Mouse (Mus musculus): ENCODE results near the gene Akap7. TPM values are rescaled to one million over a fixed set of nuclear protein-coding genes. Genes with fewer than 3 reads are reported as not detected.

Akap7 gene
- polyA plus RNA-seq, 1 experiment from 2014 or later = 20.5 TPM

DNA sequence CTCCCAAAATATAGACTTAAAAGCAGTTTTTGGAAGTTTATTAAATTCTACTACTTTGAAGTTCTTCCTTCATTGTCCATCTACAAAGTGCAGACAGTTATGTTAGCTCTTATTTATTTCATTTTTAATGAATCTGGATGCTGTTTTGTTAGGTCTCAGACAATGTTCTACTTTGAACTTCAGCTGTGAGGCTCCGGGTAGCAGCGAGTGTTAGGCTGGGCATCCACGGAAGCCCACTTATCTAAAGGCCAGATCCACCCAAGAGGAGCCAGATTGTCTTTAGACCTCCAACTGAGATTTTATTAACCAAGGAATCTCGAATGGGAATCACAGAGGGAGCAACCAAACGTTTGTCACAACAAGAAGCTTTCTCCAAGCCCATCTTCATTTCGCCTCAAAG, 2.5 kb downstream of the Akap7 start:
- Histone ChIP-seq H3K4me2 (no peak overlapping the region), H3K4me1 (ENCODE audit: control insufficient read depth, insufficient read depth, low read length) (no peaks in the 10 kb centered on the region), H3K36me3 (ENCODE audit: control insufficient read depth, insufficient read depth, low read length) (no peaks in the 10 kb centered on the region), H3K9ac (ENCODE audit: low read length) (no peak overlapping the region), H3K27me3 (ENCODE audit: control insufficient read depth, insufficient read depth, low read length) (no peaks in the 10 kb centered on the region), H3K4me3 (ENCODE audit: low read depth, low read length) (no peak overlapping the region), H3K9me3 (ENCODE audit: control insufficient read depth, low read length) (no peaks in the 10 kb centered on the region), H3K27ac (ENCODE audit: low read depth, low read length) (no peak overlapping the region)
- WGBS = 59% methylated on average over 6 of the region's 6 CpGs
- DNase-seq (ENCODE audit: low spot score, missing footprints) = no peak
- ATAC-seq (ENCODE audit: low FRiP score) = no peak

DNA sequence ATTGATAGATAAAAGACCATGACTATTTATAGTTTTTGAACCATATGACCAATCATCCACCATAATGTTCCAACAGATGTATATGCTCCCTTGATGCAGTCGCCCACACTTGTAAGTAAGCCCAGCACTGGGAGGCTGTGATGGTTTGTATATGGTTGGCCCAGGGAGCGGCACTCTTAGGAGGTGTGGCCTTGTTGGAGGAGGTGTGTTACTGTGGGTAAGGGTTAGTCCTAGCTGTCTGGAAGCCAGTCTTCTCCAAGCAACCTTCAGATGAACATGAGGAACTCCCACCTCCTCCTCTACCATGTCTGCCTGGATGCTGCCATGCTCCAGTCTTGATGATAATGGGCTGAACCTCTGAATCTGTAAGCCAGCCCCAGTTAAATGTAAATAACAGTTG, 3.1 kb downstream of the Akap7 start:
- Histone ChIP-seq H3K9me3 (ENCODE audit: control insufficient read depth, low read length) (no peaks in the 10 kb centered on the region), H3K27me3 (ENCODE audit: control insufficient read depth, insufficient read depth, low read length) (no peaks in the 10 kb centered on the region), H3K27ac (ENCODE audit: low read depth, low read length) (no peak overlapping the region), H3K4me2 (no peak overlapping the region), H3K36me3 (ENCODE audit: control insufficient read depth, insufficient read depth, low read length) (no peaks in the 10 kb centered on the region), H3K9ac (ENCODE audit: low read length) (no peak overlapping the region), H3K4me1 (ENCODE audit: control insufficient read depth, insufficient read depth, low read length) (no peaks in the 10 kb centered on the region), H3K4me3 (ENCODE audit: low read depth, low read length) (no peak overlapping the region)
- no peak for DNase-seq (ENCODE audit: low spot score, missing footprints)
- 94% methylated on average over 2 of the region's 2 CpGs for WGBS
- ATAC-seq (ENCODE audit: low FRiP score) = no peak

DNA sequence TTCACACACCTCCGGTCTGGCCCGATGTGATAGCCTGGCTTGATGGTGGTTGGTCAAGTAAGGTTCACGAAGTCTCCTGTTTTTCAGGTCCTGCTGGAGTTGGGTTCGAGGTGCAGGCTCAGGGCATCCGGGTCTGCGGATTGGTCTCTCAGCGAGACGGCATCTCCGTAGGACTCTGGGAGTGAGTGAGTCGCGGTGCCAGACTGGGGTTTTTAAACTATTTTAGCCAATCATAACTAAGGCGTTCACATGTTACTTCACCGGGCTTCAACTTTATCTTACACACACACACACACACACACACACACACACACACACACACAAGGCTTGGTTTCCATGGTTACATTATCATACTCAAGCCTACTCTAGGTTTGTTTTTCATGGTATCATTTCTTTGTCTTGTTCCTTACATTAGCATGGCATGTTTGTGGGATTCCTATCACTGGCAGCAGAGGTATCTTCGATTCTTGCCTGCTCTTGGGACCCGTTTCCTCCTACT, 8.6 kb downstream of the Akap7 start:
- ATAC-seq (ENCODE audit: low FRiP score) (no peak), DNase-seq (ENCODE audit: low spot score, missing footprints) (peak; percentile 51)
- Histone ChIP-seq H3K36me3 (ENCODE audit: control insufficient read depth, insufficient read depth, low read length) (no peaks in the 10 kb centered on the region), H3K4me1 (ENCODE audit: control insufficient read depth, insufficient read depth, low read length) (peaks cover 6% of the 10 kb centered on the region; the same call in 1 of the 2 replicates), H3K9me3 (ENCODE audit: control insufficient read depth, low read length) (no peaks in the 10 kb centered on the region), H3K4me3 (ENCODE audit: low read depth, low read length) (no peak overlapping the region), H3K4me2 (no peak overlapping the region), H3K27ac (ENCODE audit: low read depth, low read length) (no peak overlapping the region), H3K9ac (ENCODE audit: low read length) (no peak overlapping the region), H3K27me3 (ENCODE audit: control insufficient read depth, insufficient read depth, low read length) (no peaks in the 10 kb centered on the region)
- WGBS = 95% methylated on average over 15 of the region's 15 CpGs

DNA sequence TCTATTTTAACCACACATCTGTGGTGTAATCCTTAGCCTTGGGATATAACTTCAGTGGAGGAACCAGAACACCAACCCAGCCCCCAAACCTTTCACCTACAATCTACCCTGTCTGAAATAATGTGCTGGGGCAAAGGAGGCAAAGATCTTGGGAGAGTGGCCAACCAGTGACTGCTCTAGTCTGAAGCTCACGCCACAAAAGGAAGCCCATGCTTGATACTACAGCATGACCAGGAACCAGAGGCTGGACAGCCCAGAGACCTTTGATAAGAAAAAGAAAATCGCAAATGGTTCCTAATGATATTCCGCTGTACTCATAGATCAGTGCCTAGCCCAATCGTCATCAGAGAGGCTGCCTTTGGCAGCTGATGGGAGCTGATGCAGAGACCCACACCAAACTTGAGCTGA, 9.4 kb downstream of the Akap7 start:
- no peak overlapping the region for H3K4me3 ChIP-seq (ENCODE audit: low read depth, low read length)
- no peaks in the 10 kb centered on the region for H3K36me3 ChIP-seq (ENCODE audit: control insufficient read depth, insufficient read depth, low read length)
- H3K4me2 ChIP-seq = no peak overlapping the region; the same call in 1 of the 2 replicates
- H3K4me1 ChIP-seq (ENCODE audit: control insufficient read depth, insufficient read depth, low read length) = peaks cover 6% of the 10 kb centered on the region; the same call in 1 of the 2 replicates
- no peak overlapping the region for H3K9ac ChIP-seq (ENCODE audit: low read length)
- DNase-seq (ENCODE audit: low spot score, missing footprints) (peak; percentile 80), ATAC-seq (ENCODE audit: low FRiP score) (no peak)
- no peaks in the 10 kb centered on the region for H3K9me3 ChIP-seq (ENCODE audit: control insufficient read depth, low read length)
- 85% methylated on average over 4 of the region's 4 CpGs for WGBS
- no peak overlapping the region for H3K27ac ChIP-seq (ENCODE audit: low read depth, low read length)
- no peaks in the 10 kb centered on the region for H3K27me3 ChIP-seq (ENCODE audit: control insufficient read depth, insufficient read depth, low read length)

DNA sequence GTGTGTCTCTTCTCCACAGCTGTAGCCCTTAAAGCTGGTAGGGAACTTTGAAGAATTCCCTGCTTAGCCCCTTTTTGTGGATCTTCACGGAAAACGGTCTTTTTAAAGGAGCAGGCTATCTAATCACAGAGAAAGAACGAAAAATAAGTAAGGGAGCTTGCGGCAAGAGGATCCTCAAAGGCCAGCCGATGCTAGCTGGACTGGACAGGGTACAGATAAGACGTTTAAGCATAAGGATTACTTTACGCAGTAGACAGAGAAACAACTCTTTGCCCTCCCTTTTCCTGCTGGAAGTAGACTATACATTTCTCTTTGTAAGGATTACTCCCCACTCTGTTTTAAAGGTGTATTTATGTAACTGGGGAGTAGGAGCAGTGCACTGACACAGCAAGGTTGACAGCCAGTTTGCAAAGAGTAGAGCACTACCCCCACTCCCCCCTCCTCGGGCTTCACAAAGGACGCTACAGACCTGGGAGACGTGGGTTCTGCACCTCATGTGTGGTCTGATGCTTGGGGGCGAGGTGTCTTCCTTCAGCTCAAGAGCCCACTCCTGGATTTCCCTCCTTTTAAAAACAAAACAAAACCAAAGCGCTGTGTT, 9.9 kb downstream of the Akap7 start:
- Histone ChIP-seq H3K4me3 (ENCODE audit: low read depth, low read length) (peak overlapping the region; percentile 74), H3K27me3 (ENCODE audit: control insufficient read depth, insufficient read depth, low read length) (no peaks in the 10 kb centered on the region), H3K4me2 (peak overlapping the region; percentile 64), H3K4me1 (ENCODE audit: control insufficient read depth, insufficient read depth, low read length) (peaks cover 6% of the 10 kb centered on the region; the same call in 1 of the 2 replicates), H3K36me3 (ENCODE audit: control insufficient read depth, insufficient read depth, low read length) (no peaks in the 10 kb centered on the region), H3K9me3 (ENCODE audit: control insufficient read depth, low read length) (no peaks in the 10 kb centered on the region), H3K27ac (ENCODE audit: low read depth, low read length) (no peak overlapping the region), H3K9ac (ENCODE audit: low read length) (peak overlapping the region; percentile 91)
- no peak for ATAC-seq (ENCODE audit: low FRiP score)
- peak; percentile 88 for DNase-seq (ENCODE audit: low spot score, missing footprints)
- 37% methylated on average over 12 of the region's 12 CpGs for WGBS

DNA sequence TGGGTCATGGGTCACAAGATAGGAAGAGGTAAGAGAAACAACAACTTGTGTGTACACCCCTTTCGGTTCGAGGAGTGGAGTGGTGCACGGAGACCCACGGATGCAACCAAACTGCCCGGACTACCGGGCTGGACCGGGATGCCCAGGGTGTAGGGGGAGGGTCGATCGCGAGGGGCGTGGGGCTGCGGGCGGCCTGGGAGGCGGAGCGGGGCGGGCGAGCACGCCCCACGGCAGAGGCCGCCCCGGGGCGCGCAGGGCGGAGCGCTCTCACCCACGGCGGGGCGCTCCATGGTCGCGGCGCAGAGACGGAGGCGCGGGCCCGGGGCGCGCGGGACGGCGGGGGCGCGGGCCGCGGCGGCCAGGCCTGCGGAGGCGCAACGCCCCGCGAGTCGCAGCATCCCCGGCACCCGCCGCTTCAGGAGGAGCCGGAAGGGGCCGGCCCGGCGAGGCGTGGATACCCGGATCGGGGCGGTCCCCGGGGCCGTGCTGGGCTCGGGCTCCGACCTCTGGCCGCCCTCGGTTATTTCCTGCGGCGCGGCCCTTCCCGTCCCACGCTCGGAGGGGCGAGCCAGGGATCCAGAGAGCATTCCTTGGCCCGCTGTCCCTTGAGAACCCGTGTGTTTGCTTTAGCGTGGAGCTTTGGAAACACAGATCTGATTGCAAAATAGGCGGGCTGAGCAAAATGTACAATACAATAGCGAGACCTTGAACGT, 10.9 kb downstream of the Akap7 start:
- Histone ChIP-seq H3K9me3 (ENCODE audit: control insufficient read depth, low read length) (no peaks in the 10 kb centered on the region), H3K36me3 (ENCODE audit: control insufficient read depth, insufficient read depth, low read length) (no peaks in the 10 kb centered on the region), H3K4me3 (ENCODE audit: low read depth, low read length) (peak overlapping the region; percentile 74), H3K27me3 (ENCODE audit: control insufficient read depth, insufficient read depth, low read length) (no peaks in the 10 kb centered on the region), H3K4me2 (peak overlapping the region; percentile 64), H3K9ac (ENCODE audit: low read length) (peak overlapping the region; percentile 91), H3K27ac (ENCODE audit: low read depth, low read length) (peak overlapping the region; percentile 67), H3K4me1 (ENCODE audit: control insufficient read depth, insufficient read depth, low read length) (peaks cover 6% of the 10 kb centered on the region; the same call in 1 of the 2 replicates)
- WGBS = 0% methylated on average over 47 of the region's 81 CpGs
- peak; percentile 94 for DNase-seq (ENCODE audit: low spot score, missing footprints)
- ATAC-seq (ENCODE audit: low FRiP score) = peak; percentile 95

DNA sequence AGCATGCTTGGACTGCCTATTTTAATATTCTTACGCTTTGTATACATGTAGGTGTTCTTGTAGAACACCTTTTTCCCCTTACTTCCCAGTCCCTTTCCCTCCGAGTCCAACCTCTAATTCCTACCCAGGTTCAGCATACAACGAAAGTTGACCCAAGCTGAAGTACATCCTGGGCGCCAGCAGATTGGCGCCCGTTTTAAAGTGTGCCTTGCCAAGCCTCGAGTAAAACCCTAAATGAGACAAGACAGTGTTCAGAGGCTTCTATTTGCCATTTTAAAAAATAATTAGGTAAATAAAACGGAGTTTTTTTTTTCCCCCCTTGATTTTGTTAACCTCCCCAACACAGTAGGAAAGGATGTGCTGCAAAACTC, 11.4 kb downstream of the Akap7 start:
- peak; percentile 1; the same call in 1 of the 2 replicates for ATAC-seq (ENCODE audit: low FRiP score)
- Histone ChIP-seq H3K4me1 (ENCODE audit: control insufficient read depth, insufficient read depth, low read length) (peaks cover 6% of the 10 kb centered on the region; the same call in 1 of the 2 replicates), H3K4me2 (peak overlapping the region; percentile 64), H3K27ac (ENCODE audit: low read depth, low read length) (peak overlapping the region; percentile 67; the same call in 1 of the 2 replicates), H3K4me3 (ENCODE audit: low read depth, low read length) (peak overlapping the region; percentile 74), H3K27me3 (ENCODE audit: control insufficient read depth, insufficient read depth, low read length) (no peaks in the 10 kb centered on the region), H3K9ac (ENCODE audit: low read length) (peak overlapping the region; percentile 91), H3K36me3 (ENCODE audit: control insufficient read depth, insufficient read depth, low read length) (no peaks in the 10 kb centered on the region), H3K9me3 (ENCODE audit: control insufficient read depth, low read length) (no peaks in the 10 kb centered on the region)
- WGBS = 50% methylated on average over 8 of the region's 8 CpGs
- no peak for DNase-seq (ENCODE audit: low spot score, missing footprints)

DNA sequence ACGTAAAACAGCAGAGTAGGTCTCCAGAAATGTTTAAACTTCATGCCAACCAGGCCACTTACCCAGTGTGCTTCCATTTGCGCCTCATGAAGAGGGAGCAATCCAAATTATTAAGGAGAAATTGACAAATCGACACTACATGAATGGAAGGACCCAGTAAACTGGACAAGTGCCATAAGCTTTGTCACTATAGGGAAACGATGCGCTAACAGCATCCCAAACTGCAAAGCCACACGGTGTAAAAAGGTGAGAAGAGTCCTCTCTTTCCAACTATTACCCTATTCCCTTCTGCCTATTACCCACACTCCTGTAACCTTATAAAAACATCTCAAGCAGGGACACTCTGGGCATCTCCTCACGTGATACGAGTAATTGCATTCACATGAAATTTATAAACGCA, 11.8 kb downstream of the Akap7 start:
- Histone ChIP-seq H3K4me2 (no peak overlapping the region), H3K9me3 (ENCODE audit: control insufficient read depth, low read length) (no peaks in the 10 kb centered on the region), H3K4me3 (ENCODE audit: low read depth, low read length) (no peak overlapping the region), H3K9ac (ENCODE audit: low read length) (no peak overlapping the region), H3K27ac (ENCODE audit: low read depth, low read length) (no peak overlapping the region), H3K4me1 (ENCODE audit: control insufficient read depth, insufficient read depth, low read length) (peaks cover 6% of the 10 kb centered on the region; the same call in 1 of the 2 replicates), H3K27me3 (ENCODE audit: control insufficient read depth, insufficient read depth, low read length) (no peaks in the 10 kb centered on the region), H3K36me3 (ENCODE audit: control insufficient read depth, insufficient read depth, low read length) (no peaks in the 10 kb centered on the region)
- 89% methylated on average over 9 of the region's 9 CpGs for WGBS
- peak; percentile 76 for DNase-seq (ENCODE audit: low spot score, missing footprints)
- ATAC-seq (ENCODE audit: low FRiP score) = no peak

DNA sequence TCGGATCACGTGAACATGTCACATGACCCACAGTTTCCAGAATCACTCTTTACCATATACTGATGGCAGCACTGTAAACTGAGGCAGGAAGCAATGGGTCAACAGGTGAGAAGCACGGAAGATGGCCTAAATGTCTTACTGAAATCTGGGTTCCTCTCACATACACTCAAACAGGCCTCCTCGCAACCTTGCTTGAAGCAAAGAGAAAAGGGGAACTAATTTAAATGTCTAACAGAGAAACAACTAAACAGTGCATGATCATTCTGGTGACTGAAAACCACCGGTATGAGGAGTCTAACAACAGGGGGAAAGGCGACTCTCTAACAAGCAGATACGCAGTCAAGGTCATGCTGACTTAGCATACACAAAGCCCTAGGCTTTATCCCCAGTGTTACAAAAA, 12.7 kb downstream of the Akap7 start:
- Histone ChIP-seq H3K4me1 (ENCODE audit: control insufficient read depth, insufficient read depth, low read length) (peaks cover 6% of the 10 kb centered on the region; the same call in 1 of the 2 replicates), H3K9ac (ENCODE audit: low read length) (no peak overlapping the region)
- 73% methylated on average over 7 of the region's 7 CpGs for WGBS

More for the DNA sequence above, 12.7 kb downstream of the Akap7 start:
- Histone ChIP-seq H3K4me2 (no peak overlapping the region), H3K4me3 (ENCODE audit: low read depth, low read length) (no peak overlapping the region), H3K36me3 (ENCODE audit: control insufficient read depth, insufficient read depth, low read length) (no peaks in the 10 kb centered on the region), H3K27ac (ENCODE audit: low read depth, low read length) (no peak overlapping the region), H3K9me3 (ENCODE audit: control insufficient read depth, low read length) (no peaks in the 10 kb centered on the region), H3K27me3 (ENCODE audit: control insufficient read depth, insufficient read depth, low read length) (no peaks in the 10 kb centered on the region)
- no peak for ATAC-seq (ENCODE audit: low FRiP score)
- DNase-seq (ENCODE audit: low spot score, missing footprints) = peak; percentile 81
